Mouse (Mus musculus) spleen, adult 12 weeks (tissue): ENCODE measurements around the gene Dnpep.

Experiments
- DNase-seq: peaks from one replicate; pipeline ENCODE4 v3.0.0; 2022; ENCODE audit warnings: low spot score

The Dnpep gene

GRCm38 (mm10) chr1:75317241-75318201 is at the start of gene Dnpep:
Gene Dnpep (minus strand): TSS chr1:75317990.
- peak; percentile 100 for DNase-seq

GRCm38 (mm10) chr1:75365510-75366137 is 47.8 kb upstream of the Dnpep start:
- no peak for DNase-seq

- DNase-seq, result no peak
Measured at GRCm38 (mm10) chr1:75363868-75364267, 46.1 kb upstream of the Dnpep start.

- no peak for DNase-seq
Measured at GRCm38 (mm10) chr1:75361750-75362149, 44.0 kb upstream of the Dnpep start.

GRCm38 (mm10) chr1:75361123-75361522 is 43.3 kb upstream of the Dnpep start:
- DNase-seq, result no peak

GRCm38 (mm10) chr1:75360112-75361031 is 42.6 kb upstream of the Dnpep start, which contains the start of gene Des:
Gene Des (plus strand): TSS chr1:75360329.
- DNase-seq, result no peak

- DNase-seq, result no peak
Measured at GRCm38 (mm10) chr1:75359346-75359745, 41.6 kb upstream of the Dnpep start.

GRCm38 (mm10) chr1:75358009-75358408 is 40.2 kb upstream of the Dnpep start:
- DNase-seq, result no peak

- DNase-seq, result no peak
Measured at GRCm38 (mm10) chr1:75357261-75357660, 39.5 kb upstream of the Dnpep start.

GRCm38 (mm10) chr1:75349275-75349674 is 31.5 kb upstream of the Dnpep start:
- no peak for DNase-seq

- no peak for DNase-seq
Measured at GRCm38 (mm10) chr1:75347279-75347678, 29.5 kb upstream of the Dnpep start.

GRCm38 (mm10) chr1:75345036-75345935 is 27.5 kb upstream of the Dnpep start:
- no peak for DNase-seq

- no peak for DNase-seq
Measured at GRCm38 (mm10) chr1:75344291-75345035, 26.7 kb upstream of the Dnpep start.

- DNase-seq, result no peak
Measured at GRCm38 (mm10) chr1:75342874-75343416, 25.2 kb upstream of the Dnpep start.

- no peak for DNase-seq
Measured at GRCm38 (mm10) chr1:75340519-75340918, 22.7 kb upstream of the Dnpep start.

- no peak for DNase-seq
Measured at GRCm38 (mm10) chr1:75339337-75339736, 21.5 kb upstream of the Dnpep start.

- no peak for DNase-seq
Measured at GRCm38 (mm10) chr1:75338091-75338694, 20.4 kb upstream of the Dnpep start.

GRCm38 (mm10) chr1:75337097-75337496 is 19.3 kb upstream of the Dnpep start:
- DNase-seq, result no peak

- DNase-seq, result no peak
Measured at GRCm38 (mm10) chr1:75336461-75336860, 18.7 kb upstream of the Dnpep start.

- no peak for DNase-seq
Measured at GRCm38 (mm10) chr1:75331271-75331670, 13.5 kb upstream of the Dnpep start.
